Mouse (Mus musculus) fibroblast of lung, adult 2 months (primary cell): Measurements from ENCODE around the gene Pms1.
"Not testable (repeated sequence)": the region's sequence is repeated elsewhere in the genome, so short reads cannot be mapped to it uniquely, and the experiment has no call there.

Source experiments
- DNase-seq: peaks from one replicate; pipeline ENCODE4 v3.0.0-alpha.2; 2011; ENCODE audit warnings: low read depth

Pms1 gene

GRCm38 (mm10) chr1:53296581-53297383 lies at the start of gene Pms1, which contains the start of the genes Ormdl1 and Gm28778:
Pms1 (minus strand) TSS chr1:53297018.
Ormdl1 (plus strand) TSS chr1:53297095.
Gm28778 (plus strand) TSS chr1:53297111.
- peak; percentile 88 for DNase-seq

GRCm38 (mm10) chr1:53341071-53341470 lies 44.3 kb upstream of the Pms1 start:
- DNase-seq, result no peak

- not testable (repeated sequence) for DNase-seq
Observed at GRCm38 (mm10) chr1:53337403-53337802, 40.6 kb upstream of the Pms1 start.

GRCm38 (mm10) chr1:53335465-53335864 lies 38.6 kb upstream of the Pms1 start:
- no peak for DNase-seq

- DNase-seq, result not testable (repeated sequence)
Observed at GRCm38 (mm10) chr1:53333527-53333926, 36.7 kb upstream of the Pms1 start.

GRCm38 (mm10) chr1:53324827-53325494 lies 28.1 kb upstream of the Pms1 start:
- no peak for DNase-seq

GRCm38 (mm10) chr1:53324277-53324676 lies 27.5 kb upstream of the Pms1 start:
- no peak for DNase-seq

GRCm38 (mm10) chr1:53323254-53323653 lies 26.4 kb upstream of the Pms1 start:
- DNase-seq, result no peak

GRCm38 (mm10) chr1:53321662-53322344 lies 25.0 kb upstream of the Pms1 start:
- no peak for DNase-seq

- DNase-seq, result peak; percentile 53
Observed at GRCm38 (mm10) chr1:53312989-53313967, 16.5 kb upstream of the Pms1 start, which contains the start of gene Osgepl1. Osgepl1 (plus strand) TSS chr1:53313624.

- DNase-seq, result no peak
Observed at GRCm38 (mm10) chr1:53300506-53300905, 3.7 kb upstream of the Pms1 start.

- no peak for DNase-seq
Observed at GRCm38 (mm10) chr1:53291197-53291596, 5.6 kb downstream of the Pms1 start.

GRCm38 (mm10) chr1:53272646-53273045 lies 24.2 kb downstream of the Pms1 start:
- DNase-seq, result peak; percentile 8

- no peak for DNase-seq
Observed at GRCm38 (mm10) chr1:53269901-53270300, 26.9 kb downstream of the Pms1 start.

GRCm38 (mm10) chr1:53264958-53265612 lies 31.7 kb downstream of the Pms1 start:
- DNase-seq, result not testable (repeated sequence)

- no peak for DNase-seq
Observed at GRCm38 (mm10) chr1:53226063-53226462, 70.8 kb downstream of the Pms1 start.

- DNase-seq, result no peak
Observed at GRCm38 (mm10) chr1:53225616-53226015, 71.2 kb downstream of the Pms1 start.

- DNase-seq, result no peak
Observed at GRCm38 (mm10) chr1:53224775-53225174, 72.0 kb downstream of the Pms1 start.

GRCm38 (mm10) chr1:53210136-53210535 lies 86.7 kb downstream of the Pms1 start:
- no peak for DNase-seq

GRCm38 (mm10) chr1:53203902-53204301 lies 92.9 kb downstream of the Pms1 start:
- DNase-seq, result no peak
